Mouse (Mus musculus) myocyte (in vitro differentiated cells): ENCODE measurements around the gene Cgnl1.

Source experiments
- CEBPB ChIP-seq: IDR thresholded peaks from 2 replicates; pipeline ENCODE4 v1.6.1; 2011; ENCODE audit warnings: mild to moderate bottlenecking, moderate library complexity; ENCODE audit not compliant: poor library complexity, insufficient read depth, severe bottlenecking
- E2F4 ChIP-seq: IDR thresholded peaks from one replicate; pipeline ENCODE4 v1.6.1; 2011; ENCODE audit warnings: mild to moderate bottlenecking, control low read depth, moderate library complexity; ENCODE audit not compliant: insufficient read depth
- MAX ChIP-seq: IDR thresholded peaks from one replicate; pipeline ENCODE4 v1.6.1; 2011; ENCODE audit warnings: low read depth, mild to moderate bottlenecking, control low read depth
- MYOD1 ChIP-seq, 3 experiments: IDR thresholded peaks; one replicate each; pipeline ENCODE4 v1.6.1; 2011; ENCODE audit warnings: control low read depth in 2 of 3, low read depth in 2 of 3, mild to moderate bottlenecking in 2 of 3, moderate library complexity in 1 of 3; ENCODE audit not compliant: insufficient read length in 2 of 3, control insufficient read depth in 1 of 3
- MYOG ChIP-seq, 3 experiments: IDR thresholded peaks; one replicate each; pipeline ENCODE4 v1.6.1; 2011; ENCODE audit warnings: control low read depth in 2 of 3, low read depth in 2 of 3, mild to moderate bottlenecking in 2 of 3; ENCODE audit not compliant: insufficient read length in 2 of 3, control insufficient read depth in 1 of 3, insufficient read depth in 1 of 3
- POLR2A ChIP-seq: IDR thresholded peaks from one replicate; pipeline ENCODE4 v1.6.1; 2011; ENCODE audit warnings: low read depth, mild to moderate bottlenecking, control low read depth, moderate library complexity; ENCODE audit not compliant: insufficient read length
- POLR2AphosphoS2 ChIP-seq: IDR thresholded peaks from one replicate; pipeline ENCODE4 v1.6.1; 2011; ENCODE audit warnings: low read depth, control low read depth; ENCODE audit not compliant: insufficient read length
- REST ChIP-seq: IDR thresholded peaks from one replicate; pipeline ENCODE4 v1.6.1; 2011; ENCODE audit warnings: mild to moderate bottlenecking, control low read depth, moderate library complexity; ENCODE audit not compliant: insufficient read depth, insufficient read length
- SRF ChIP-seq: IDR thresholded peaks from one replicate; pipeline ENCODE4 v1.6.1; 2011; ENCODE audit warnings: low read depth; ENCODE audit not compliant: control insufficient read depth, insufficient read length
- TCF12 ChIP-seq: IDR thresholded peaks from one replicate; pipeline ENCODE4 v1.6.1; 2011; ENCODE audit warnings: mild to moderate bottlenecking, control low read depth; ENCODE audit not compliant: poor library complexity, insufficient read depth, severe bottlenecking
- TCF3 ChIP-seq: IDR thresholded peaks from one replicate; pipeline ENCODE4 v1.6.1; 2011; ENCODE audit warnings: low read depth, control low read depth; ENCODE audit not compliant: insufficient read length
- USF1 ChIP-seq: IDR thresholded peaks from one replicate; pipeline ENCODE4 v1.6.1; 2011; ENCODE audit warnings: low read depth, mild to moderate bottlenecking, control low read depth, moderate library complexity

DNA sequence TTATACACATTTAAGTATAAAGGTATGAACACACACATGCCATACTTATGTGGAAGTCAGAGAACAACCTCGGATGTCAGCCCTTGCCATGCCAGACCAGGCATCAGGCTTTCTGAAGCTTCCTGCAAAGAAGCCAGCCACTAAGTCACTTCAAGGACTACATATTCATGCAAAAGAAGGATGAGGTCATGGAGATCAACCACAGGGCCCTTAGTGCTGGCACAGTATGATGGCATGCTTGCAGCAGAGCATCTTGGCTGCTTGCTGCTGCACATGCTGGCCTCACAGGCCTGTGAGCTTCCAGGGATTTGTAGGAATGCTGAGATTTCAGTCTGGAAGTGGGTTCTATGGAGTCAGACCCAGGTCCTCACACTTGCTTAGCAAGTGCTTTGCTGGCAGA, 188.6 kb downstream of the Cgnl1 start:
- TF ChIP-seq POLR2A (no peak), MAX (no peak), TCF3 (no peak), USF1 (no peak), TCF12 (no peak), POLR2AphosphoS2 (no peak), MYOG (IDR thresholded peaks at IDR 0.05; ENCODE audit: control insufficient read depth in 1 of 3, insufficient read depth in 1 of 3, insufficient read length in 2 of 3, low read depth in 2 of 3) (no peak), CEBPB (no peak), REST (no peak), MYOD1 (IDR thresholded peaks at IDR 0.05; ENCODE audit: control insufficient read depth in 1 of 3, insufficient read length in 2 of 3, low read depth in 2 of 3) (no peak), SRF (no peak), E2F4 (no peak)
